Mouse (Mus musculus) macrophage (primary cell): ENCODE results near the gene Gm4846. TPM values are rescaled to one million over a fixed set of nuclear protein-coding genes. Genes with fewer than 3 reads are reported as not detected.
"Not testable (repeated sequence)": the region's sequence is repeated elsewhere in the genome, so short reads cannot be mapped to it uniquely, and the experiment has no call there.

Experiments
- H3K27ac ChIP-seq: fragments of 350-480 bp; formaldehyde crosslinking; 2 replicates; pipeline ENCODE4 v1.9.0; 2021
- H3K36me3 ChIP-seq: fragments of 350-480 bp; formaldehyde crosslinking; 2 replicates; pipeline ENCODE4 v1.9.0; 2021; ENCODE audit errors: inconsistent target
- H3K4me3 ChIP-seq: fragments of 350-480 bp; formaldehyde crosslinking; 2 replicates; pipeline ENCODE4 v1.9.0; 2021; ENCODE audit errors: inconsistent target
- H3K79me2 ChIP-seq: fragments of 350-480 bp; formaldehyde crosslinking; 2 replicates; pipeline ENCODE4 v1.9.0; 2021; ENCODE audit errors: inconsistent target
- WGBS: methylation state at CpG from one replicate; pipeline ENCODE4 v1.1.7; 2026; ENCODE audit warnings: inconsistent platforms; ENCODE audit not compliant: missing documents; 5-methylcytosine and 5-hydroxymethylcytosine counted together
- polyA plus RNA-seq: library from polyadenylated mRNA; stranded (reverse); fragments of 250-400 nt; gene quantifications from 3 replicates; pipeline ENCODE4 v1.2.4, GENCODE M21; 2018; ENCODE audit warnings: inconsistent platforms
- total RNA-seq, 78 experiments: library from RNA; depleted of rRNA; stranded (reverse); fragments of 250-400 nt; gene quantifications; 1 replicate in 9 of 78; 2 replicates in 24 of 78; 3 replicates in 43 of 78; 4 replicates in 2 of 78; pipeline ENCODE4 v1.2.4; 2018; ENCODE audit warnings: inconsistent platforms in 56 of 78

The Gm4846 gene
- not detected for total RNA-seq (2018; cell fraction: chromatin; rRNA removed)
- total RNA-seq (2018; cell fraction: cytosol; rRNA removed), result not detected
- total RNA-seq (2018; cell fraction: nucleus; rRNA removed), result not detected
- polyA plus RNA-seq, result not detected in 3 replicates

GRCm38 (mm10) chr1:166497488-166497887, at the start of gene Gm4846:
Gene Gm4846 (minus strand): TSS chr1:166497588.
- 73% methylated on average over 1 of the region's 1 CpGs for WGBS
- H3K79me2 ChIP-seq, H3K36me3 ChIP-seq, H3K27ac ChIP-seq, H3K4me3 ChIP-seq: not testable (repeated sequence)

- whole genome bisulfite sequencing, result 31% methylated on average over 2 of the region's 2 CpGs
- H3K27ac ChIP-seq, H3K4me3 ChIP-seq, H3K36me3 ChIP-seq, H3K79me2 ChIP-seq: not testable (repeated sequence)
These were observed 34.1 kb upstream of the Gm4846 start for GRCm38 (mm10) chr1:166531521-166531920.

- H3K36me3 ChIP-seq, H3K79me2 ChIP-seq, H3K27ac ChIP-seq, H3K4me3 ChIP-seq: not testable (repeated sequence)
- 50% methylated on average over 2 of the region's 2 CpGs for WGBS
These were observed 27.3 kb upstream of the Gm4846 start for GRCm38 (mm10) chr1:166524709-166525108.

- WGBS, result 100% methylated on average over 2 of the region's 6 CpGs
- not testable (repeated sequence) for H3K36me3 ChIP-seq, H3K27ac ChIP-seq, H3K4me3 ChIP-seq, H3K79me2 ChIP-seq
These were observed 22.2 kb upstream of the Gm4846 start for GRCm38 (mm10) chr1:166519626-166520025.

GRCm38 (mm10) chr1:166516556-166516955, 19.2 kb upstream of the Gm4846 start:
- H3K36me3 ChIP-seq, result no peaks in the 10 kb centered on the region
- WGBS, result 47% methylated on average over 1 of the region's 1 CpGs

GRCm38 (mm10) chr1:166504206-166504605, 6.8 kb upstream of the Gm4846 start:
- not testable (repeated sequence) for H3K27ac ChIP-seq, H3K79me2 ChIP-seq, H3K4me3 ChIP-seq, H3K36me3 ChIP-seq
- WGBS, result 86% methylated on average over 2 of the region's 2 CpGs

More at GRCm38 (mm10) chr1:166516556-166516955, 19.2 kb upstream of the Gm4846 start:
- Histone ChIP-seq H3K79me2 (no peaks in the 10 kb centered on the region), H3K27ac (no peak overlapping the region), H3K4me3 (no peak overlapping the region)

GRCm38 (mm10) chr1:166479503-166479902, 17.9 kb downstream of the Gm4846 start:
- no peak overlapping the region for H3K27ac ChIP-seq
- H3K79me2 ChIP-seq, result no peaks in the 10 kb centered on the region
- whole genome bisulfite sequencing, result 31% methylated on average over 2 of the region's 2 CpGs
- H3K36me3 ChIP-seq, result no peaks in the 10 kb centered on the region
- H3K4me3 ChIP-seq, result no peak overlapping the region

- Histone ChIP-seq H3K79me2 (no peaks in the 10 kb centered on the region), H3K4me3 (no peak overlapping the region), H3K27ac (no peak overlapping the region), H3K36me3 (no peaks in the 10 kb centered on the region)
- WGBS, result 50% methylated on average over 3 of the region's 3 CpGs
These were observed 30.2 kb downstream of the Gm4846 start for GRCm38 (mm10) chr1:166467172-166467571.

- no peaks in the 10 kb centered on the region for H3K79me2 ChIP-seq
- H3K27ac ChIP-seq, result no peak overlapping the region
- no peaks in the 10 kb centered on the region for H3K36me3 ChIP-seq
- WGBS, result 92% methylated on average over 4 of the region's 4 CpGs
- no peak overlapping the region for H3K4me3 ChIP-seq
These were observed 34.8 kb downstream of the Gm4846 start for GRCm38 (mm10) chr1:166462544-166462943.

- Histone ChIP-seq H3K27ac (no peak overlapping the region), H3K79me2 (no peaks in the 10 kb centered on the region), H3K36me3 (no peaks in the 10 kb centered on the region), H3K4me3 (no peak overlapping the region)
- 77% methylated on average over 3 of the region's 3 CpGs for WGBS
These were observed 55.4 kb downstream of the Gm4846 start for GRCm38 (mm10) chr1:166441992-166442391.

- H3K27ac ChIP-seq, result no peak overlapping the region
- 92% methylated on average over 6 of the region's 6 CpGs for WGBS
- no peaks in the 10 kb centered on the region for H3K36me3 ChIP-seq
- H3K79me2 ChIP-seq, result no peaks in the 10 kb centered on the region
- H3K4me3 ChIP-seq, result no peak overlapping the region
These were observed 58.0 kb downstream of the Gm4846 start for GRCm38 (mm10) chr1:166439426-166439825.

Other genes with a start within 250 kb of the Gm4846 start
- not detected in 3 replicates for gene Ildr2, start 243.4 kb downstream of the Gm4846 start, polyA plus RNA-seq
- gene Tada1, start 118.5 kb downstream of the Gm4846 start, polyA plus RNA-seq, result 10.3 to 22.0 TPM (median 18.7 TPM) in 3 replicates
- 8.7 to 14.4 TPM (median 9.8 TPM) in 3 replicates for gene Pogk, start 87.7 kb downstream of the Gm4846 start, polyA plus RNA-seq
- gene Gm4847, start 150.1 kb upstream of the Gm4846 start, polyA plus RNA-seq, result not detected in 3 replicates
- not detected in 3 replicates for gene Fmo9, start 184.3 kb upstream of the Gm4846 start, polyA plus RNA-seq